Mouse (Mus musculus) small intestine, adult 2 months (tissue): ENCODE measurements around the gene Exoc6b.

Experiments used
- CTCF ChIP-seq: fragments of 200-500 bp; IDR thresholded peaks from 2 replicates; pipeline ENCODE4 v1.5.1; 2012; ENCODE audit warnings: low read depth, mild to moderate bottlenecking, control low read depth, inconsistent platforms, low read length, moderate library complexity, mixed read lengths; ENCODE audit not compliant: insufficient replicate concordance, insufficient read length; ENCODE audit errors: extremely low read depth
- POLR2A ChIP-seq: fragments of 200-500 bp; IDR thresholded peaks from 2 replicates; pipeline ENCODE4 v1.6.1; 2012; ENCODE audit warnings: low read depth, mild to moderate bottlenecking, control low read depth, inconsistent platforms, low read length, moderate library complexity

DNA sequence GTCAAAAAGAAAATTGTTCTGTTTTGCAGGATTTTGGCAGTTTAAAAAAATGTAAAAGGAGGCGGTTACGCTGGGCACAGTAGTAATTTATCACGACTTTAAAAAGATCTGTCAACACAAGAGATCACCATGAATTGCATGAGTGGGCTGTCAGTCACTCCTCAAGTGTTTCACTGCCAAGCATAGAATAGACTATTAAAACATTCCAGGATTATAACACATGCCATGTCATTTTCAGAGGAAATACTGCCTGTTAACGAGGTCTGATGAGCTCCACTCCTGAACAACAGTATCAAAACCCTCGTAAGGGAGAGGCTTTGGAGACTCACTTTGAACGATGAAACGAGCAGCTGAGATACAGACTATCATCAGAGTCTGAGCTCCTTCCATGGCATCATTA lies 223.6 kb downstream of the Exoc6b start:
- no peak for TF ChIP-seq CTCF
- no peak for TF ChIP-seq POLR2A
